Mouse (Mus musculus): ENCODE measurements at regions not wholly inside any gene's neighbourhood (a gene's known extent, or its start where the extent isn't known, plus 50 kb on each side); places are given as distances from the start of the nearest gene placed in this dataset.
A peak's percentile ranks its signal among the peaks of the same experiment; 100 is the strongest.

DNA sequence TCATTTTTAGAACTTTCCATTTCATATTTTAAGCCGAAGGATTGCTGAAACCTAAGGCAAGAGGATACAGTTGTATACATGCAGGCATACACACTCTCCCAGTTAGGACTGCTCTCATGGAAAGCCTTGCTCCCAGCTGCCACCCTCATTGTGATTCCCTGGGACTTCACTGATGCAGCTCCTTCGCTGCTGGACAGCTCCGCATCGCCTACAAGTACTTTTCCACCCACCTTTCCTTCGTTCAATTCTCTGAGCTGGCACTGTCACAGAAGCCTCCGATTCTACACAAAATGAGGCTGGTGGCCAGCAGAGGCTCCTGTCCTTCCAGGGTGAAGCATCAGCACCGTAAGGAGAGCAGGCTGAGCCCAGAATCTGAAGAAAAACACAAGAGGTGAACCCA lies 105.5 kb upstream of the Mkln1 start:
- DNase-seq (ENCODE audit: low spot score) (peak; percentile 24), ATAC-seq (replicated peaks; ENCODE audit: low FRiP score, low read depth) (no peak)
- Histone ChIP-seq H3K27ac (no peak overlapping the region), H3K27me3 (ENCODE audit: insufficient read depth, low read length) (no peaks in the 10 kb centered on the region), H3K9me3 (replicated peaks; ENCODE audit: low read length) (no peaks in the 10 kb centered on the region), H3K9ac (ENCODE audit: low read depth, low read length) (no peak overlapping the region), H3K4me1 (replicated peaks; ENCODE audit: insufficient read depth, low read length) (no peaks in the 10 kb centered on the region), H3K4me3 (replicated peaks; ENCODE audit: low read depth, low read length) (no peak overlapping the region), H3K4me2 (ENCODE audit: low read length) (no peak overlapping the region), H3K36me3 (ENCODE audit: insufficient read depth, low read length) (no peaks in the 10 kb centered on the region)
- WGBS, result 53% methylated on average over 7 of the region's 7 CpGs
- no peak for TF ChIP-seq CTCF (IDR thresholded peaks at IDR 0.05; ENCODE audit: low read depth)

DNA sequence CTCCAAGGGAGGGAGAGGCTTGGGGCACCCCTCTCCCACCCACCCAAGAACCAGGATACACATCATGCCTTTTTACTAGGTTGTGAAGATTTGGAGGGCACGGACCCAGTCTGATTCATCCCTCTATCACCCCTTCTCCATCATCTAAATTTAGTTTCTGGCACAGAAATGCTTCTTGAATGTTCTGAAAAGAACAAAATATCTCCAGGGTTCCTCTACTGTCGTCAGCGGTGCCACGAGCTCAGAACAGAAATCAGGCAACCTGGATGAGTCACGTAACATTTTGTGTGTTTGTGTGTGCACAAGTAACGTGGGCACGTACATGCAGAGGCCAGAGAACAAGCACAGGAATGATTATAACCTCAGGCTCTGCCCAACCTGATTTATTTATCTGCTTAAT lies 99.1 kb upstream of the Mkln1 start:
- Histone ChIP-seq H3K9ac (ENCODE audit: low read depth, low read length) (no peak overlapping the region), H3K36me3 (ENCODE audit: insufficient read depth, low read length) (no peaks in the 10 kb centered on the region), H3K9me3 (replicated peaks; ENCODE audit: low read length) (no peaks in the 10 kb centered on the region), H3K27me3 (ENCODE audit: insufficient read depth, low read length) (no peaks in the 10 kb centered on the region), H3K4me1 (replicated peaks; ENCODE audit: insufficient read depth, low read length) (no peaks in the 10 kb centered on the region), H3K4me2 (ENCODE audit: low read length) (no peak overlapping the region), H3K4me3 (replicated peaks; ENCODE audit: low read depth, low read length) (no peak overlapping the region), H3K27ac (no peak overlapping the region)
- no peak for DNase-seq (ENCODE audit: low spot score)
- no peak for ATAC-seq (replicated peaks; ENCODE audit: low FRiP score, low read depth)
- TF ChIP-seq CTCF (IDR thresholded peaks at IDR 0.05; ENCODE audit: low read depth), result no peak
- 74% methylated on average over 7 of the region's 7 CpGs for WGBS

DNA sequence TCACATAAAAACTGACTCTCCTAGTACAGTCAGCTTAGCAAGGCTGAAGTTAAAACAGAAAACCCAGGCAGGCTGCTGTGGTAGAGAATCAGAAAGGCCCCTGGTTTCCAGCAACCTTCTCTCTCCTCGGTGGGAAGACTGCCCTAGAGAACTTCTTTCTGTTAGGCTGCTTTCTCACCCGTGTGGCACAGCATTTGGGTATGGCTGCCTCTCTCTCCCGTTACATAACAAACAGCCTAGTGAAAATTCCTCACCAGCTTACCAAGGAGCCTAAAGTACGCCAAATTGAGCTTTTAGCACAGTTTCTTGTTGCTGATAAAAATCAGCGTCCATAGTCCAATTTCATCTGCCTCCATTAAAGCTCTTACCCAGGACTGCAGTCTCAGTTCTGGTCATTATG lies 92.8 kb upstream of the Mkln1 start:
- H3K36me3 ChIP-seq (ENCODE audit: insufficient read depth, low read length), result no peaks in the 10 kb centered on the region
- ATAC-seq (replicated peaks; ENCODE audit: low FRiP score, low read depth) (no peak), DNase-seq (ENCODE audit: low spot score) (no peak)
- no peak overlapping the region for H3K9ac ChIP-seq (ENCODE audit: low read depth, low read length)
- H3K4me2 ChIP-seq (ENCODE audit: low read length), result no peak overlapping the region
- WGBS, result 63% methylated on average over 5 of the region's 5 CpGs
- no peak overlapping the region for H3K4me3 ChIP-seq (replicated peaks; ENCODE audit: low read depth, low read length)
- no peak overlapping the region for H3K27ac ChIP-seq
- H3K27me3 ChIP-seq (ENCODE audit: insufficient read depth, low read length), result no peaks in the 10 kb centered on the region
- no peaks in the 10 kb centered on the region for H3K4me1 ChIP-seq (replicated peaks; ENCODE audit: insufficient read depth, low read length)
- no peaks in the 10 kb centered on the region for H3K9me3 ChIP-seq (replicated peaks; ENCODE audit: low read length)
- TF ChIP-seq CTCF (IDR thresholded peaks at IDR 0.05; ENCODE audit: low read depth), result no peak

DNA sequence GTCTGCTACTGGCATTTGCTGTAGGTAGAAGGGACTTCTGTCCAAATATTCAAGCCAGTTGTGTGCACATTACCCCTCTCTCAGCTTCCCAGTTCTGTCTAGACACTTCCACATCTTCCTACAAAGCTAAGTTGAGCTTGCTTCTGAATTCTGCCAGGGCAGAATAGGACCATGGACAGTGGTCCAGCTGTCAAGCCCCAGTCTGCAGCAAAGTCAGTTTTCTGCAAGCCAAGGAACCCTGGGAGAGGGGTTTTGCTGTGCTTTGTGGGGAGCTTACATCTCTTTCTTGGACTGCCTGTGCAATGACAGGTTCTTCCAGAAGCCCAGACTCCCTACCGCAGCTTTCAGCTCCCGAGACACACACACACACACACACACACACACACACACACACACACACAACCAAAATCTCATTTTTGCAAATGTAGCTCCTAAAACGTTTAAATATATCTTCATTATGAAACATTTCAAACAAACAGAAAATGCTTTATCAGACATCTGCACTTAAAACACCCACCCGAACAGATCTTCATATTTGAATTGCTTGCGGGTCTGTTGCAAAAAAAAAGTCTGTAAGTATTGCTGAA lies 91.4 kb upstream of the Mkln1 start:
- Histone ChIP-seq H3K36me3 (ENCODE audit: insufficient read depth, low read length) (no peaks in the 10 kb centered on the region), H3K9ac (ENCODE audit: low read depth, low read length) (no peak overlapping the region), H3K4me3 (replicated peaks; ENCODE audit: low read depth, low read length) (no peak overlapping the region), H3K9me3 (replicated peaks; ENCODE audit: low read length) (no peaks in the 10 kb centered on the region), H3K4me1 (replicated peaks; ENCODE audit: insufficient read depth, low read length) (no peaks in the 10 kb centered on the region), H3K27me3 (ENCODE audit: insufficient read depth, low read length) (no peaks in the 10 kb centered on the region), H3K4me2 (ENCODE audit: low read length) (no peak overlapping the region), H3K27ac (no peak overlapping the region)
- TF ChIP-seq CTCF (IDR thresholded peaks at IDR 0.05; ENCODE audit: low read depth), result no peak
- 66% methylated on average over 5 of the region's 5 CpGs for WGBS
- no peak for ATAC-seq (replicated peaks; ENCODE audit: low FRiP score, low read depth)
- DNase-seq (ENCODE audit: low spot score), result peak; percentile 65

DNA sequence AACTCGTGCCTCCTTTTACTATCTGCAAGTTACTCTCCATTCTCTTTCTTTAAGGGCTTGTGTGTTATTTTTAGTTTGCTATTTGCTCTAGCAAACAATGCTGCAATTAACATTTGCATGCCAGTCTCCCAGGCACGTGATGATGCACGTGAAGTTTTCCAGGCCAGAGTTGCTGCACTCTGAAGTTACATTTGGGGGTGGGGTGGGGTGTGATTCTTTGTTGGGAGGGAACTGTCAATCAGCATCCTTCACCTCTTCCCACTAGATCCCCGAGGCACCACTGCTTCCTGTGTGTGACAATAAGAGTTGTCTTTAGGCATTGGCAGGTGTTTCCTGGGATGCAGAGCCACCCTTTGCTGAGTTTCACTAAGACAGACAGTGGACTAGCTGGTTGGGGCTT lies 90.6 kb upstream of the Mkln1 start:
- WGBS, result 28% methylated on average over 4 of the region's 4 CpGs
- no peak for ATAC-seq (replicated peaks; ENCODE audit: low FRiP score, low read depth)
- H3K27ac ChIP-seq, result no peak overlapping the region
- no peak for TF ChIP-seq CTCF (IDR thresholded peaks at IDR 0.05; ENCODE audit: low read depth)
- no peaks in the 10 kb centered on the region for H3K4me1 ChIP-seq (replicated peaks; ENCODE audit: insufficient read depth, low read length)
- H3K9ac ChIP-seq (ENCODE audit: low read depth, low read length), result no peak overlapping the region
- H3K27me3 ChIP-seq (ENCODE audit: insufficient read depth, low read length), result no peaks in the 10 kb centered on the region
- DNase-seq (ENCODE audit: low spot score), result no peak
- no peaks in the 10 kb centered on the region for H3K36me3 ChIP-seq (ENCODE audit: insufficient read depth, low read length)
- no peak overlapping the region for H3K4me3 ChIP-seq (replicated peaks; ENCODE audit: low read depth, low read length)
- H3K9me3 ChIP-seq (replicated peaks; ENCODE audit: low read length), result no peaks in the 10 kb centered on the region
- no peak overlapping the region for H3K4me2 ChIP-seq (ENCODE audit: low read length)

DNA sequence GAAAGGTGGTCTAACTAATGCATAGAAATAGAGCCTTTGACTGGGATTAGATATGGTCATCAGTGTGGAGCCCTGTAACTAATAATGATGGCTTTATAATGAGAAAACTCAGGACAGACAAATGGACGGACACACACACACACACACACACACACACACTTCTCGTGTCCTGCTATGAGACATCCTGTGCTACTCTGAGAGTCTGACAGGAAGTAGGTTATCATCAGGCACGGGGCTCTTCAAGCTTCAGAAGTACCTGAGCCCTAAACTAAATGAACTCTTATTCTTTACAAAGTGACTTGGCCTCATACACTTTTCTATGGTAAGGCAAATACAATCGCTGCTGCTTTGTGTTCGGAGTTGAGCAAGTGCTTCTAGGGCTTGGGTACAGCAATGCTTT lies 87.9 kb upstream of the Mkln1 start:
- Histone ChIP-seq H3K27me3 (ENCODE audit: insufficient read depth, low read length) (no peaks in the 10 kb centered on the region), H3K9me3 (replicated peaks; ENCODE audit: low read length) (no peaks in the 10 kb centered on the region), H3K4me3 (replicated peaks; ENCODE audit: low read depth, low read length) (no peak overlapping the region), H3K27ac (no peak overlapping the region), H3K36me3 (ENCODE audit: insufficient read depth, low read length) (no peaks in the 10 kb centered on the region), H3K4me2 (ENCODE audit: low read length) (no peak overlapping the region), H3K4me1 (replicated peaks; ENCODE audit: insufficient read depth, low read length) (no peaks in the 10 kb centered on the region), H3K9ac (ENCODE audit: low read depth, low read length) (no peak overlapping the region)
- DNase-seq (ENCODE audit: low spot score), result no peak
- ATAC-seq (replicated peaks; ENCODE audit: low FRiP score, low read depth), result no peak
- 82% methylated on average over 5 of the region's 5 CpGs for WGBS
- TF ChIP-seq CTCF (IDR thresholded peaks at IDR 0.05; ENCODE audit: low read depth), result no peak

DNA sequence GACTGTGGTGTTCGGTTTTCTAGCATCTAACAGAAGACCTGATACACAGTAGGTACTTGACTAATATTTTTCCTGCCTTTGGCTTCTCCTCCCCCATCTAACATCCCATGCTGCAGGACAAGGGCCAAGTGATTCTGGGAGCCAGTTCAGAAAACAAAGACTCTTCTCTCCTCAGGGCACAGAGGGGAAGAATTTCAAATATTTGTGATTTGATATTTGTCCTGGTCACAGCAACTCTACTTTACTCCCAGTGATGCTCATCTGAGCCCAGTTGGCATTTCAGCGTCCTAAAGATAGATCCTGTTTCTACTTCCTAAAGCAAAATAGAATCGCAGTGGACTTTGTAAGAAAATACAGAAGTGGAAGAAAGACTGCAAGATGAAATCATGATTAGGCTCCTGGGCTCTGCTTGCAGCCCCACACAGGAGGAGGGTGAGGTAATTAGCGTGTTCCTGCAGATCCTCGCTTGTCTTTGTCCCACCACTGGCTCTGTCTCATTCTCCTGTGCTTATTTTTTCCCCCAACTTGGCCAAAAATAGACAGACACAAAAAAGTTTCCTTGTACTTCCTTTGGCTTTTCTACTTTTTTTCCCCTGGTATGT lies 84.6 kb upstream of the Mkln1 start:
- Histone ChIP-seq H3K4me2 (ENCODE audit: low read length) (no peak overlapping the region), H3K27me3 (ENCODE audit: insufficient read depth, low read length) (no peaks in the 10 kb centered on the region), H3K36me3 (ENCODE audit: insufficient read depth, low read length) (no peaks in the 10 kb centered on the region), H3K27ac (no peak overlapping the region), H3K9ac (ENCODE audit: low read depth, low read length) (no peak overlapping the region), H3K4me3 (replicated peaks; ENCODE audit: low read depth, low read length) (no peak overlapping the region), H3K4me1 (replicated peaks; ENCODE audit: insufficient read depth, low read length) (0 out of 2 replicates have a peak, but pooled peaks cover 4% of the 10 kb centered on the region), H3K9me3 (replicated peaks; ENCODE audit: low read length) (no peaks in the 10 kb centered on the region)
- WGBS, result 66% methylated on average over 5 of the region's 5 CpGs
- TF ChIP-seq CTCF (IDR thresholded peaks at IDR 0.05; ENCODE audit: low read depth), result no peak
- ATAC-seq (replicated peaks; ENCODE audit: low FRiP score, low read depth) (no peak), DNase-seq (ENCODE audit: low spot score) (no peak)

Measured in kidney, postnatal 0 days (tissue).